ENCODE assay signal across 9 mouse cellular contexts in genomic region chr19:5073028-5073427, GRCm38 (mm10). TPM values are rescaled to one million over a fixed set of nuclear protein-coding genes. Genes with fewer than 3 reads are reported as not detected.
DNase-seq lines count a peak whose midpoint lies in the region; ATAC-seq and TF ChIP-seq lines count a peak whose summit lies in the region.
"Had no signal": no experiment of that assay in that cellular context is flagged by ENCODE, and none has a peak within 500 bp of the region (broad histone marks: within the 10 kb centered on the region; RNA-seq: fewer than 3 reads in every experiment).

No protein-coding gene starts in this region.

- peaks cover 29% of the 10 kb centered on the region for H3K4me1 ChIP-seq in testis, adult 2 months (ENCODE audit: control insufficient read depth, insufficient read depth, low read length)
- H3K4me1 ChIP-seq in forebrain, embryonic 12.5 days, result peaks cover 41% of the 10 kb centered on the region
- peaks cover 45% of the 10 kb centered on the region for H3K4me1 ChIP-seq in intestine, embryonic 16.5 days (ENCODE audit: control insufficient read depth, insufficient read depth, low read length)
- H3K4me1 ChIP-seq in lung, embryonic 14.5 days (ENCODE audit: insufficient read depth), result 0 out of 2 replicates have a peak, but pooled peaks cover 6% of the 10 kb centered on the region
- peaks cover 28% of the 10 kb centered on the region for H3K4me1 ChIP-seq in olfactory bulb, adult 2 months (ENCODE audit: control insufficient read depth, insufficient read depth, low read length)

- H3K27me3 ChIP-seq in testis, adult 2 months (ENCODE audit: control insufficient read depth, insufficient read depth, low read length), result no peaks in the 10 kb centered on the region
- peaks cover 42% of the 10 kb centered on the region for H3K27me3 ChIP-seq in forebrain, embryonic 12.5 days
- peaks cover 15% of the 10 kb centered on the region; the same call in 1 of the 2 replicates for H3K27me3 ChIP-seq in intestine, embryonic 16.5 days (replicated peaks; ENCODE audit: control insufficient read depth, insufficient read depth, low read length)
- peaks cover 22% of the 10 kb centered on the region; the same call in 1 of the 2 replicates for H3K27me3 ChIP-seq in lung, embryonic 14.5 days (ENCODE audit: insufficient read depth, low read length)

- ATAC-seq in forebrain, embryonic 12.5 days (ENCODE audit: low FRiP score), result peak; percentile 28; the same call in 1 of the 2 replicates
- peak; percentile 9; the same call in 1 of the 2 replicates for ATAC-seq in intestine, embryonic 16.5 days
- ATAC-seq in lung, embryonic 14.5 days (ENCODE audit: insufficient read depth), result peak; percentile 10; the same call in 1 of the 2 replicates
- ATAC-seq in erythroid progenitor cell, adult 5-6 weeks (replicated peaks; ENCODE audit: low FRiP score, poor library complexity, severe bottlenecking), result no peak

- H3K9ac ChIP-seq in forebrain, embryonic 12.5 days, result no peak overlapping the region
- no peak overlapping the region for H3K9ac ChIP-seq in intestine, embryonic 16.5 days (ENCODE audit: low read depth, low read length)
- no peak overlapping the region for H3K9ac ChIP-seq in lung, embryonic 14.5 days

- 0 out of 2 replicates have a peak, but pooled peaks have one; percentile 10 for TF ChIP-seq CTCF in testis, adult 2 months (IDR thresholded peaks at IDR 0.05; ENCODE audit: control insufficient read depth, insufficient read depth, insufficient replicate concordance, low read depth, low read length)
- TF ChIP-seq CTCF in lung, embryonic 14.5 days (IDR thresholded peaks at IDR 0.05; ENCODE audit: low read depth), result peak; percentile 75
- TF ChIP-seq CTCF in olfactory bulb, adult 2 months (IDR thresholded peaks at IDR 0.05; ENCODE audit: insufficient read depth, low read depth, low read length), result 0 out of 2 replicates have a peak, but pooled peaks have one; percentile 19

- H3K9me3 ChIP-seq in forebrain, embryonic 12.5 days, result no peaks in the 10 kb centered on the region
- H3K9me3 ChIP-seq in intestine, embryonic 16.5 days (ENCODE audit: control insufficient read depth, low read length), result no peaks in the 10 kb centered on the region; the same call in 1 of the 2 replicates
- no peaks in the 10 kb centered on the region for H3K9me3 ChIP-seq in lung, embryonic 14.5 days (ENCODE audit: low read depth, low read length)

- 1% methylated on average over 15 of the region's 15 CpGs for WGBS in forebrain, embryonic 12.5 days
- 1% methylated on average over 15 of the region's 15 CpGs for WGBS in intestine, embryonic 16.5 days
- WGBS in lung, embryonic 14.5 days, result 2% methylated on average over 15 of the region's 15 CpGs
- under 1% methylated on average over 15 of the region's 15 CpGs for WGBS in olfactory bulb, adult 2 months

- DNase-seq in testis, postnatal 14 days (ENCODE audit: low spot score), result no peak
- DNase-seq in adrenal gland, postnatal 36 days, result peak; percentile 65 to 74
- DNase-seq in lung, embryonic 14.5 days, result peak; percentile 93

- H3K36me3 ChIP-seq in testis, adult 2 months (ENCODE audit: control insufficient read depth, insufficient read depth, low read length), result no peaks in the 10 kb centered on the region
- no peaks in the 10 kb centered on the region for H3K36me3 ChIP-seq in forebrain, embryonic 12.5 days (replicated peaks)
- H3K36me3 ChIP-seq in intestine, embryonic 16.5 days (ENCODE audit: control insufficient read depth, insufficient read depth, low read length), result no peaks in the 10 kb centered on the region
- H3K36me3 ChIP-seq in lung, embryonic 14.5 days (ENCODE audit: insufficient read depth), result no peaks in the 10 kb centered on the region

- H3K27ac ChIP-seq in testis, adult 2 months (ENCODE audit: control insufficient read depth, insufficient read depth, low read depth, low read length), result no peak overlapping the region
- H3K27ac ChIP-seq in forebrain, embryonic 12.5 days, result peak overlapping the region; percentile 87; the same call in 1 of the 2 replicates
- peak overlapping the region; percentile 63; the same call in 1 of the 2 replicates for H3K27ac ChIP-seq in intestine, embryonic 16.5 days (ENCODE audit: low read length)
- peak overlapping the region; percentile 86 for H3K27ac ChIP-seq in lung, embryonic 14.5 days (ENCODE audit: low read depth)
- H3K27ac ChIP-seq in olfactory bulb, adult 2 months (ENCODE audit: insufficient read depth, low read depth, low read length), result no peak overlapping the region

- H3K4me3 ChIP-seq in testis, adult 2 months (ENCODE audit: control insufficient read depth, low read depth, low read length), result peak overlapping the region; percentile 83
- H3K4me3 ChIP-seq in forebrain, embryonic 12.5 days (replicated peaks), result peak overlapping the region; percentile 42
- peak overlapping the region; percentile 63 for H3K4me3 ChIP-seq in intestine, embryonic 16.5 days (ENCODE audit: low read length)
- H3K4me3 ChIP-seq in lung, embryonic 14.5 days (ENCODE audit: low read depth, low read length), result peak overlapping the region; percentile 62
- H3K4me3 ChIP-seq in olfactory bulb, adult 2 months (ENCODE audit: insufficient read depth, low read depth, low read length), result peak overlapping the region; percentile 28; the same call in 1 of the 2 replicates

- no peak for TF ChIP-seq POLR2A in testis, adult 2 months (IDR thresholded peaks at IDR 0.05; ENCODE audit: control insufficient read depth, low read depth, low read length)
- TF ChIP-seq POLR2A in olfactory bulb, adult 2 months (IDR thresholded peaks at IDR 0.05; ENCODE audit: insufficient read depth, low read depth, low read length), result no peak

- peak overlapping the region; percentile 66 for H3K4me2 ChIP-seq in forebrain, embryonic 12.5 days
- H3K4me2 ChIP-seq in intestine, embryonic 16.5 days (ENCODE audit: low read depth, low read length), result peak overlapping the region; percentile 67
- peak overlapping the region; percentile 77 for H3K4me2 ChIP-seq in lung, embryonic 14.5 days

RNA-seq across cellular contexts. Expression of gene Cd248, which starts 5.2 kb away (rescaled TPM):
- 2.5 and 2.9 TPM in 2 replicates for polyA plus RNA-seq in testis, adult 2 months (2012; rRNA removed)
- total RNA-seq in adrenal gland, postnatal 36 days (2021), result 10 to 100 TPM; 13.7 to 21.2 TPM
- polyA plus RNA-seq in forebrain, embryonic 12.5 days (2016; fragmentation: Nextera tagmentation; extraction: Ambion mirVana), result 16.4 and 17.1 TPM in 2 replicates
- 42.8 and 49.6 TPM in 2 replicates for polyA plus RNA-seq in intestine, embryonic 16.5 days (2015; fragmentation: Nextera tagmentation; extraction: Ambion mirVana)
- 105 and 110 TPM in 2 replicates for polyA plus RNA-seq in lung, embryonic 14.5 days (2014; fragmentation: Nextera tagmentation; extraction: Ambion mirVana)
- not detected in 2 replicates for polyA plus RNA-seq in olfactory bulb, adult 2 months (2012; ENCODE audit: insufficient read depth, insufficient read length, low replicate concordance, missing spikeins)
- total RNA-seq in erythroid progenitor cell, adult 5-6 weeks (2015; ENCODE audit: low replicate concordance), result not detected in 2 replicates
- not detected in 2 replicates for total RNA-seq in erythroid progenitor cell, adult 5-6 weeks (2017; ENCODE audit: low replicate concordance)

RNA-seq across cellular contexts. Expression of gene Tmem151a, which starts 12.3 kb away (rescaled TPM):
- 22.5 and 22.6 TPM in 2 replicates for polyA plus RNA-seq in testis, adult 2 months (2012; rRNA removed)
- total RNA-seq in adrenal gland, postnatal 36 days (2021), result 1 to 10 TPM; 1.7 TPM
- polyA plus RNA-seq in forebrain, embryonic 12.5 days (2016; fragmentation: Nextera tagmentation; extraction: Ambion mirVana), result 1.7 and 2.0 TPM in 2 replicates
- polyA plus RNA-seq in intestine, embryonic 16.5 days (2015; fragmentation: Nextera tagmentation; extraction: Ambion mirVana), result 4.7 and 5.1 TPM in 2 replicates
- 3.1 and 4.4 TPM in 2 replicates for polyA plus RNA-seq in lung, embryonic 14.5 days (2014; fragmentation: Nextera tagmentation; extraction: Ambion mirVana)
- polyA plus RNA-seq in olfactory bulb, adult 2 months (2012; ENCODE audit: insufficient read depth, insufficient read length, low replicate concordance, missing spikeins), result not detected in 2 replicates
- total RNA-seq in erythroid progenitor cell, adult 5-6 weeks (2015; ENCODE audit: low replicate concordance), result not detected in 2 replicates
- not detected in 2 replicates for total RNA-seq in erythroid progenitor cell, adult 5-6 weeks (2017; ENCODE audit: low replicate concordance)
- total RNA-seq: hematopoietic stem cell, adult 5-6 weeks had no signal

RNA-seq across cellular contexts. Expression of gene Yif1a, which starts 15.3 kb away (rescaled TPM):
- polyA plus RNA-seq in testis, adult 2 months (2012; rRNA removed), result 134 and 144 TPM in 2 replicates
- total RNA-seq in adrenal gland, postnatal 36 days (2021), result 10 to 100 TPM; 70.6 to 73.8 TPM
- 54.4 and 56.4 TPM in 2 replicates for polyA plus RNA-seq in forebrain, embryonic 12.5 days (2016; fragmentation: Nextera tagmentation; extraction: Ambion mirVana)
- 155 and 176 TPM in 2 replicates for polyA plus RNA-seq in intestine, embryonic 16.5 days (2015; fragmentation: Nextera tagmentation; extraction: Ambion mirVana)
- 99.2 and 105 TPM in 2 replicates for polyA plus RNA-seq in lung, embryonic 14.5 days (2014; fragmentation: Nextera tagmentation; extraction: Ambion mirVana)
- not detected in 2 replicates for polyA plus RNA-seq in olfactory bulb, adult 2 months (2012; ENCODE audit: insufficient read depth, insufficient read length, low replicate concordance, missing spikeins)
- 5.0 and 10.8 TPM in 2 replicates for total RNA-seq in erythroid progenitor cell, adult 5-6 weeks (2015; ENCODE audit: low replicate concordance)
- total RNA-seq in erythroid progenitor cell, adult 5-6 weeks (2017; ENCODE audit: low replicate concordance), result 6.2 TPM in 1 of 2 replicates, not detected in the other

RNA-seq across cellular contexts. Expression of gene Rin1, which starts 22.7 kb away (rescaled TPM):
- polyA plus RNA-seq in testis, adult 2 months (2012; rRNA removed), result 27.1 and 27.5 TPM in 2 replicates
- 1 to 10 TPM; 3.5 to 3.6 TPM for total RNA-seq in adrenal gland, postnatal 36 days (2021)
- polyA plus RNA-seq in forebrain, embryonic 12.5 days (2016; fragmentation: Nextera tagmentation; extraction: Ambion mirVana), result 0.87 and 1.6 TPM in 2 replicates
- 2.5 and 2.8 TPM in 2 replicates for polyA plus RNA-seq in intestine, embryonic 16.5 days (2015; fragmentation: Nextera tagmentation; extraction: Ambion mirVana)
- polyA plus RNA-seq in lung, embryonic 14.5 days (2014; fragmentation: Nextera tagmentation; extraction: Ambion mirVana), result 4.0 and 5.9 TPM in 2 replicates
- polyA plus RNA-seq in olfactory bulb, adult 2 months (2012; ENCODE audit: insufficient read depth, insufficient read length, low replicate concordance, missing spikeins), result not detected in 2 replicates
- 0.42 TPM in 1 of 2 replicates, not detected in the other for total RNA-seq in erythroid progenitor cell, adult 5-6 weeks (2015; ENCODE audit: low replicate concordance)
- not detected in 2 replicates for total RNA-seq in erythroid progenitor cell, adult 5-6 weeks (2017; ENCODE audit: low replicate concordance)
- total RNA-seq: hematopoietic stem cell, adult 5-6 weeks had no signal

RNA-seq across cellular contexts. Expression of gene Cnih2, which starts 25.3 kb away (rescaled TPM):
- polyA plus RNA-seq in testis, adult 2 months (2012; rRNA removed), result 42.8 and 43.5 TPM in 2 replicates
- total RNA-seq in adrenal gland, postnatal 36 days (2021), result 1 to 10 TPM; 1.2 to 1.4 TPM
- 168 and 180 TPM in 2 replicates for polyA plus RNA-seq in forebrain, embryonic 12.5 days (2016; fragmentation: Nextera tagmentation; extraction: Ambion mirVana)
- polyA plus RNA-seq in intestine, embryonic 16.5 days (2015; fragmentation: Nextera tagmentation; extraction: Ambion mirVana), result 8.1 and 8.3 TPM in 2 replicates
- 14.8 and 15.3 TPM in 2 replicates for polyA plus RNA-seq in lung, embryonic 14.5 days (2014; fragmentation: Nextera tagmentation; extraction: Ambion mirVana)
- not detected in 2 replicates for polyA plus RNA-seq in olfactory bulb, adult 2 months (2012; ENCODE audit: insufficient read depth, insufficient read length, low replicate concordance, missing spikeins)
- not detected in 2 replicates for total RNA-seq in erythroid progenitor cell, adult 5-6 weeks (2015; ENCODE audit: low replicate concordance)
- total RNA-seq in erythroid progenitor cell, adult 5-6 weeks (2017; ENCODE audit: low replicate concordance), result 0.39 TPM in 1 of 2 replicates, not detected in the other

Comparison
In these comparisons a context has a peak if more than half of its experiments do, and no peak if none do; other contexts are left out.
1. H3K27ac ChIP-seq: peak in forebrain, embryonic 12.5 days (single experiment), intestine, embryonic 16.5 days (single experiment) and lung, embryonic 14.5 days (single experiment); none in testis, adult 2 months (single experiment) and olfactory bulb, adult 2 months (single experiment).
2. H3K4me3 ChIP-seq: peak in every context shown above with its lines; median percentile 83 in testis, adult 2 months; 63 in intestine, embryonic 16.5 days; 62 in lung, embryonic 14.5 days; 42 in forebrain, embryonic 12.5 days; 28 in olfactory bulb, adult 2 months.
3. CTCF ChIP-seq: peak in every context shown above with its lines; median percentile 75 in lung, embryonic 14.5 days; 19 in olfactory bulb, adult 2 months; 10 in testis, adult 2 months.
4. RNA of gene Yif1a, which starts 15.3 kb away (polyA plus RNA-seq): 155 to 176 TPM in intestine, embryonic 16.5 days, 134 to 144 TPM in testis, adult 2 months, 99.2 to 105 TPM in lung, embryonic 14.5 days and 54.4 to 56.4 TPM in forebrain, embryonic 12.5 days; not detected in olfactory bulb, adult 2 months; every median in the first group is over 10 times any median in the second.
5. Peak in every context shown above with its lines, with median percentiles within 50 percentile points of each other: H3K4me2 ChIP-seq.